Mouse (Mus musculus): ENCODE results near the gene Rmnd5b. TPM values are rescaled to one million over a fixed set of nuclear protein-coding genes. Genes with fewer than 3 reads are reported as not detected.

The Rmnd5b gene
- polyA plus RNA-seq, 1 experiment from 2014 or later: 40.0 TPM

- no peaks in the 10 kb centered on the region for H3K36me3 ChIP-seq (ENCODE audit: control insufficient read depth, insufficient read depth, low read length)
- peak; percentile 83 for ATAC-seq (ENCODE audit: insufficient read depth, low FRiP score)
- H3K27me3 ChIP-seq (ENCODE audit: control insufficient read depth, insufficient read depth, low read length): no peaks in the 10 kb centered on the region
- peaks cover 21% of the 10 kb centered on the region for H3K4me1 ChIP-seq (ENCODE audit: control insufficient read depth, insufficient read depth, low read length)
- WGBS: 1% methylated on average over 56 of the region's 70 CpGs
- peak within 1 kb of the TSS; percentile 90 for H3K4me2 ChIP-seq (ENCODE audit: low read depth, low read length)
- peak within 1 kb of the TSS; percentile 73 for H3K4me3 ChIP-seq (replicated peaks; ENCODE audit: low read length)
- peak within 1 kb of the TSS; percentile 85 for H3K9ac ChIP-seq (ENCODE audit: low read length)
- H3K27ac ChIP-seq (ENCODE audit: low read length): peak within 1 kb of the TSS; percentile 94
- H3K9me3 ChIP-seq (replicated peaks; ENCODE audit: control insufficient read depth, low read length): no peaks in the 10 kb centered on the region
These were observed 15.2 kb upstream of the Rmnd5b start, which contains the start of the genes N4bp3 and D930048N14Rik for GRCm38 (mm10) chr11:51650691-51651515. Gene N4bp3 (minus strand): TSS chr11:51650842. Gene D930048N14Rik (plus strand): TSS chr11:51650954.

GRCm38 (mm10) chr11:51650261-51650660, 14.6 kb upstream of the Rmnd5b start:
- Histone ChIP-seq H3K4me2 (ENCODE audit: low read depth, low read length) (peak overlapping the region; percentile 90), H3K9me3 (replicated peaks; ENCODE audit: control insufficient read depth, low read length) (no peaks in the 10 kb centered on the region), H3K9ac (ENCODE audit: low read length) (peak overlapping the region; percentile 85), H3K4me3 (replicated peaks; ENCODE audit: low read length) (peak overlapping the region; percentile 73), H3K4me1 (ENCODE audit: control insufficient read depth, insufficient read depth, low read length) (peaks cover 23% of the 10 kb centered on the region), H3K27ac (ENCODE audit: low read length) (peak overlapping the region; percentile 94), H3K36me3 (ENCODE audit: control insufficient read depth, insufficient read depth, low read length) (no peaks in the 10 kb centered on the region), H3K27me3 (ENCODE audit: control insufficient read depth, insufficient read depth, low read length) (no peaks in the 10 kb centered on the region)
- WGBS: under 1% methylated on average over 30 of the region's 30 CpGs
- no peak for ATAC-seq (ENCODE audit: insufficient read depth, low FRiP score)

- WGBS: 4% methylated on average over 7 of the region's 7 CpGs
- no peak for ATAC-seq (ENCODE audit: insufficient read depth, low FRiP score)
These were observed 14.1 kb upstream of the Rmnd5b start for GRCm38 (mm10) chr11:51649889-51650199.

GRCm38 (mm10) chr11:51649111-51649888, 13.6 kb upstream of the Rmnd5b start:
- Histone ChIP-seq H3K27ac (ENCODE audit: low read length) (peak overlapping the region; percentile 94; the same call in 1 of the 2 replicates), H3K27me3 (ENCODE audit: control insufficient read depth, insufficient read depth, low read length) (no peaks in the 10 kb centered on the region), H3K9ac (ENCODE audit: low read length) (peak overlapping the region; percentile 85), H3K4me1 (ENCODE audit: control insufficient read depth, insufficient read depth, low read length) (peaks cover 24% of the 10 kb centered on the region), H3K4me3 (replicated peaks; ENCODE audit: low read length) (peak overlapping the region; percentile 73), H3K4me2 (ENCODE audit: low read depth, low read length) (peak overlapping the region; percentile 90), H3K36me3 (ENCODE audit: control insufficient read depth, insufficient read depth, low read length) (no peaks in the 10 kb centered on the region), H3K9me3 (replicated peaks; ENCODE audit: control insufficient read depth, low read length) (no peaks in the 10 kb centered on the region)
- 40% methylated on average over 11 of the region's 11 CpGs for WGBS
- ATAC-seq (ENCODE audit: insufficient read depth, low FRiP score): no peak

More at GRCm38 (mm10) chr11:51649889-51650199, 14.1 kb upstream of the Rmnd5b start:
- Histone ChIP-seq H3K4me2 (ENCODE audit: low read depth, low read length) (peak overlapping the region; percentile 90), H3K9me3 (replicated peaks; ENCODE audit: control insufficient read depth, low read length) (no peaks in the 10 kb centered on the region), H3K9ac (ENCODE audit: low read length) (peak overlapping the region; percentile 85), H3K4me3 (replicated peaks; ENCODE audit: low read length) (peak overlapping the region; percentile 73), H3K36me3 (ENCODE audit: control insufficient read depth, insufficient read depth, low read length) (no peaks in the 10 kb centered on the region), H3K27me3 (ENCODE audit: control insufficient read depth, insufficient read depth, low read length) (no peaks in the 10 kb centered on the region), H3K27ac (ENCODE audit: low read length) (peak overlapping the region; percentile 94; the same call in 1 of the 2 replicates), H3K4me1 (ENCODE audit: control insufficient read depth, insufficient read depth, low read length) (peaks cover 24% of the 10 kb centered on the region)

DNA sequence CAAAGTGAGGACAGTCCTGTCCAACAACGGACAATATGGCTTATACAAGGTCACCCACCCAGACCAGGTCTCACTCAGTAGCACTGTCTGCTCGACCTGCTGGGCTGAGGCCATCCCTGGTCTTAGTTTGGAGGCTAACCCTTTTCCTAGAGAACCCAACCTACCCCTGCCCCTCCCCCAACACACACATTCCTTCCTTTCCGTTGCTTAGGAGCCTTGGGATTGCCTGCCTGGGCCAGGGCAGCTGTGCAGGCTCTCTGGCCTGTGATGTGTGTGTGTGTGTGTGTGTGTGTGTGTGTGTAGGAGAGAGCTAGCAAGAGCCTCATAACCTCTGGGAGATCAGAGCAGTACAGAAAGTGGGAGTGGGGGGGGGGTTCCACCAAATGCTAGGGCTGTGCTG, 12.9 kb upstream of the Rmnd5b start:
- peaks cover 24% of the 10 kb centered on the region for H3K4me1 ChIP-seq (ENCODE audit: control insufficient read depth, insufficient read depth, low read length)
- peak overlapping the region; percentile 8; the same call in 1 of the 2 replicates for H3K27ac ChIP-seq (ENCODE audit: low read length)
- H3K9me3 ChIP-seq (replicated peaks; ENCODE audit: control insufficient read depth, low read length): no peaks in the 10 kb centered on the region
- H3K9ac ChIP-seq (ENCODE audit: low read length): peak overlapping the region; percentile 85
- peak overlapping the region; percentile 73; the same call in 1 of the 2 replicates for H3K4me3 ChIP-seq (replicated peaks; ENCODE audit: low read length)
- ATAC-seq (ENCODE audit: insufficient read depth, low FRiP score): no peak
- H3K4me2 ChIP-seq (ENCODE audit: low read depth, low read length): peak overlapping the region; percentile 90
- H3K36me3 ChIP-seq (ENCODE audit: control insufficient read depth, insufficient read depth, low read length): no peaks in the 10 kb centered on the region
- H3K27me3 ChIP-seq (ENCODE audit: control insufficient read depth, insufficient read depth, low read length): no peaks in the 10 kb centered on the region
- WGBS: 26% methylated on average over 3 of the region's 3 CpGs

- peak overlapping the region; percentile 44; the same call in 1 of the 2 replicates for H3K9ac ChIP-seq (ENCODE audit: low read length)
- H3K9me3 ChIP-seq (replicated peaks; ENCODE audit: control insufficient read depth, low read length): no peaks in the 10 kb centered on the region
- H3K4me3 ChIP-seq (replicated peaks; ENCODE audit: low read length): no peak overlapping the region
- H3K4me2 ChIP-seq (ENCODE audit: low read depth, low read length): peak overlapping the region; percentile 27; the same call in 1 of the 2 replicates
- no peaks in the 10 kb centered on the region for H3K36me3 ChIP-seq (ENCODE audit: control insufficient read depth, insufficient read depth, low read length)
- H3K27me3 ChIP-seq (ENCODE audit: control insufficient read depth, insufficient read depth, low read length): no peaks in the 10 kb centered on the region
- 61% methylated on average over 15 of the region's 15 CpGs for WGBS
- peaks cover 24% of the 10 kb centered on the region for H3K4me1 ChIP-seq (ENCODE audit: control insufficient read depth, insufficient read depth, low read length)
- no peak for ATAC-seq (ENCODE audit: insufficient read depth, low FRiP score)
- H3K27ac ChIP-seq (ENCODE audit: low read length): peak overlapping the region; percentile 48
These were observed 11.3 kb upstream of the Rmnd5b start for GRCm38 (mm10) chr11:51646751-51647667.

- no peak overlapping the region for H3K4me2 ChIP-seq (ENCODE audit: low read depth, low read length)
- H3K4me1 ChIP-seq (ENCODE audit: control insufficient read depth, insufficient read depth, low read length): peaks cover 24% of the 10 kb centered on the region
These were observed 10.5 kb upstream of the Rmnd5b start for GRCm38 (mm10) chr11:51646245-51646644.

DNA sequence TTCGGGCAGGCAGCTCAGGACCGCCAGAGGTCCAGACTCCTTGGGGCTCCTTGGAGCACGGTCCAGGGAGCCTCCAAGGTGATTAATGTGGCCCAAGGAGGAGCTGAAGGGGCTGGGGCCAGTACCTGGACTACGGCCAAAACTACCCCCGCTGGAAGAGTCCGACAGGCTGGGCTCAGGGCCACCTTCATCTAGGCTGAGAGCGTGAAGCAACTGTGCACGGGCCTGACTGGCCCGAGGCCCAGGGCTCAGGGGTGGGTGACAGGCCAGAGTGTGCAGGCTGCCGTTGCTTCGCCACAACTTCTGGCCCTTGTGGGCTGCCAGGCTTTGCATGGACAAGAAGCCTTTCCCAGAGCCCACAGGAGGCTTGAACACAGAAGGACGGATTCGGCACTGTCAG, 9.6 kb upstream of the Rmnd5b start:
- 61% methylated on average over 13 of the region's 13 CpGs for WGBS
- Histone ChIP-seq H3K27me3 (ENCODE audit: control insufficient read depth, insufficient read depth, low read length) (no peaks in the 10 kb centered on the region), H3K36me3 (ENCODE audit: control insufficient read depth, insufficient read depth, low read length) (no peaks in the 10 kb centered on the region), H3K27ac (ENCODE audit: low read length) (no peak overlapping the region), H3K4me3 (replicated peaks; ENCODE audit: low read length) (no peak overlapping the region), H3K9me3 (replicated peaks; ENCODE audit: control insufficient read depth, low read length) (no peaks in the 10 kb centered on the region), H3K4me2 (ENCODE audit: low read depth, low read length) (no peak overlapping the region), H3K9ac (ENCODE audit: low read length) (no peak overlapping the region), H3K4me1 (ENCODE audit: control insufficient read depth, insufficient read depth, low read length) (peaks cover 24% of the 10 kb centered on the region)
- ATAC-seq (ENCODE audit: insufficient read depth, low FRiP score): no peak

More at GRCm38 (mm10) chr11:51646245-51646644, 10.5 kb upstream of the Rmnd5b start:
- H3K36me3 ChIP-seq (ENCODE audit: control insufficient read depth, insufficient read depth, low read length): no peaks in the 10 kb centered on the region
- H3K27ac ChIP-seq (ENCODE audit: low read length): 0 out of 2 replicates have a peak overlapping the region, but pooled peaks have one; percentile 3
- H3K27me3 ChIP-seq (ENCODE audit: control insufficient read depth, insufficient read depth, low read length): no peaks in the 10 kb centered on the region
- H3K4me3 ChIP-seq (replicated peaks; ENCODE audit: low read length): no peak overlapping the region
- no peak for ATAC-seq (ENCODE audit: insufficient read depth, low FRiP score)
- H3K9ac ChIP-seq (ENCODE audit: low read length): no peak overlapping the region
- 75% methylated on average over 7 of the region's 7 CpGs for WGBS
- no peaks in the 10 kb centered on the region for H3K9me3 ChIP-seq (replicated peaks; ENCODE audit: control insufficient read depth, low read length)
